Mouse (Mus musculus) ES-Bruce4 (cell line): ENCODE measurements around the gene Mast4.

ENCODE experiments used
- CTCF ChIP-seq: IDR thresholded peaks from one replicate; pipeline ENCODE4 v1.8.1; 2011; ENCODE audit warnings: low read depth, low read length
- POLR2A ChIP-seq: IDR thresholded peaks from one replicate; pipeline ENCODE4 v1.8.1; 2011; ENCODE audit warnings: low read length; ENCODE audit not compliant: insufficient read depth

GRCm38 (mm10) chr13:102786666-102787230 lies 547.5 kb downstream of the Mast4 start:
- TF ChIP-seq CTCF (no peak), POLR2A (no peak)
